Mouse (Mus musculus): ENCODE results near the gene Gnai3.

Gene Gnai3

GRCm38 (mm10) chr3:108164091-108164490, 18.1 kb upstream of the Gnai3 start:
- DNase-seq (ENCODE audit: low spot score in 2 of 2) = no peak

DNA sequence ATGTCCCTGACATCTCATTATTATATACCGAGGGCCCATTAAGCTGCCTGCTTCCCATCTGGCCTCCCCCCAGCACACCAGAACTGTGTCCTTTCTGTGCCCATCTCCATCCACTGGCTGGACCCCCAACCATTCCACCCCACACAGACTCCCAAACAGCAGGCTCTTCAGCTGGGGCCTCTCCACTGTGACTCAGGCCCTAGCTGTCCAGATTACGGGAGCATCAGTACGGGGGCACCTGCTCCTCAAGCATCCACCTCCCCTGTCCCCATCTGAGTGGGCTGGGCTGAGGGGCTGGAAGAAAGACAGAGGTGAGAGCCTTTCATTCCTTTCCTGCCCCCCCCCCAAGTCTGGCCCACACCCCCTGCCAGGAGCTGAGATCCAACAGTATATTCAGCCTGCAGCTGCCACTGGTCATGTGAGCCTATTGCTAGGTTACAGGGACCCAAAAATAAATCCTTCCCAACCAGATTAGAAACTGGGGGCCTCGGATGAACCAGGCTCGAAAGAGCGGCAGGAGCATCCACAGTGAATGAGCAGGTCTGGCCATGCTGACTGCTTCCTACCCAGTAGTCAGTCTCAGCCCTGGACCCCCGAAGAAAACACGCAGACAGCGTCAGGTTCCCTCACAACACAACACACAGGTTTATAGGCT, 12.6 kb upstream of the Gnai3 start:
- DNase-seq (ENCODE audit: low spot score in 2 of 2) = peak; percentile 62 to 85

GRCm38 (mm10) chr3:108154656-108155055, 8.7 kb upstream of the Gnai3 start, which contains the start of gene Gpr61:
Gene Gpr61, minus strand, starts transcription at chr3:108154882.
- DNase-seq (ENCODE audit: low spot score in 2 of 2) = peak; percentile 69 to 84

GRCm38 (mm10) chr3:108152290-108152689, 6.3 kb upstream of the Gnai3 start:
- no peak for DNase-seq (ENCODE audit: low spot score in 2 of 2)

DNA sequence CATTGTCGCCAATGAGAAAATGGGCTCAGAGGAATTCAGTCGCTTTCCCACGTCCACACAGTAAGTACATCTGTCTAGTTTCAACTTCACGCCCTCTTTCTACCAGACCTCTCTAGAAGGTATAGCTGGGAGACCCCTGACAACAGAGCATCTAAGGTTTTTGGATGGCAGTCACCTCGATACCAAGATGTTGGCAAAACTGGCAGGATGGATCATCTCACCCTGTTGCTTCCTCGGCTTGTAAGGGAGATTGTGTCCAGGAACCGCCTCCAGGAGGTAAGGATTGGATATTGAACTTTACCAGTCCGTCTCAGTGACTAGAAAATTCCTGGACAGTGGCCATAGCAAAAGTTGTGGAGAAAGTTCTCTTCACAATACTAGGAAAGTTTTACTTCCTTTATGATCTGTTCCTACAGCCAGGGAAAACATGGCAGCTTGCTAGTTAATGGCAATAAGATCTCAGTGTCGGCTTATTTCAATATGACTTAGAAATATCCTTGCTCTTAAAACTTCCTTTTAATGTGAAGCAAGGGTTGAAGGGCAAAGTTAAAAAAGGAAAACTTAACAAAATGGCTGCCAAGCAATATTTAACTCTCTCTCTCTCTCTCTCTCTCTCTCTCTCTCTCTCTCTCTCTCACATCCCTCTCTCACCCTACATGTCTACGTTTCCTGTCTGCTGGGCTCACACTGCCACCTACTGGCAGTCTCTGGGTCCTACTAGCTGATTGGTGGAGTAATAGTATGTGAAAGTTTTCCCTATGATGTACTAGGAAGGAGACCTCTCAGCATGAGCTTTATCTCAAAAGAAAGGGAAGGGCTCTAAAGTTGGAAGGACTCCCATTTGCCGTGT, 1.7 kb upstream of the Gnai3 start:
- DNase-seq (ENCODE audit: low spot score in 2 of 2) = peak; percentile 84 to 91

- DNase-seq (ENCODE audit: low spot score in 2 of 2) = no peak
These were observed 725 bp upstream of the Gnai3 start for GRCm38 (mm10) chr3:108146671-108147070.

GRCm38 (mm10) chr3:108140786-108141185, 5.2 kb downstream of the Gnai3 start:
- no peak for DNase-seq (ENCODE audit: low spot score in 2 of 2)

- DNase-seq (ENCODE audit: low spot score in 2 of 2) = no peak
These were observed 6.8 kb downstream of the Gnai3 start for GRCm38 (mm10) chr3:108139113-108139512.

GRCm38 (mm10) chr3:108134701-108135100, 11.2 kb downstream of the Gnai3 start:
- DNase-seq (ENCODE audit: low spot score in 2 of 2) = peak; percentile 69 to 80

GRCm38 (mm10) chr3:108132484-108132883, 13.5 kb downstream of the Gnai3 start:
- DNase-seq (ENCODE audit: low spot score in 2 of 2) = no peak

DNA sequence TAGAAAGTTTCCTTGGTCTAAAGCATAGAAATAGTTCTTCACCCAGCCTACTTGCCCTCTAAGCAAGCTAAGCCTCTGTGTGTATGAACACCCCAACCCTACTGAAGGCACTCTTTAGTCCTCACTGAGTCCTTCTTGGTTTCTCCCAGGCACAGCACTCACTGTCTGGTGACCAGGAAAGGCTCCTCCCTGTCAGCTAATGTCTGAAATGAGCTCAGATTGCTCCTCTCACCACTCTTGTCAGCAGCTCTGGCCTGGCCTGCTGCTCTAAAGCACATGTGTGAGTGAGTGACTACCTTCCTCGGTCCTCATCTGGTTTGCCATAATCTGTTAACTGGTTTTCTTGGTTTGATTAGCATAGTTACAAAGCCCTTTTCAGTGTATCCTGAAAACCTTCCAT, 14.1 kb downstream of the Gnai3 start:
- no peak for DNase-seq (ENCODE audit: low spot score in 2 of 2)

GRCm38 (mm10) chr3:108131216-108131615, 14.7 kb downstream of the Gnai3 start:
- DNase-seq (ENCODE audit: low spot score in 2 of 2) = no peak

GRCm38 (mm10) chr3:108129804-108130203, 16.1 kb downstream of the Gnai3 start:
- no peak for DNase-seq (ENCODE audit: low spot score in 2 of 2)

GRCm38 (mm10) chr3:108129367-108129766, 16.6 kb downstream of the Gnai3 start:
- no peak for DNase-seq (ENCODE audit: low spot score in 2 of 2)

- DNase-seq (ENCODE audit: low spot score in 2 of 2) = no peak
These were observed 17.4 kb downstream of the Gnai3 start for GRCm38 (mm10) chr3:108128520-108128919.

GRCm38 (mm10) chr3:108126327-108126726, 19.6 kb downstream of the Gnai3 start:
- DNase-seq (ENCODE audit: low spot score in 2 of 2) = no peak

GRCm38 (mm10) chr3:108124131-108124530, 21.8 kb downstream of the Gnai3 start:
- DNase-seq (ENCODE audit: low spot score in 2 of 2) = no peak

- DNase-seq (ENCODE audit: low spot score in 2 of 2) = no peak
These were observed 22.7 kb downstream of the Gnai3 start for GRCm38 (mm10) chr3:108123242-108123641.

DNA sequence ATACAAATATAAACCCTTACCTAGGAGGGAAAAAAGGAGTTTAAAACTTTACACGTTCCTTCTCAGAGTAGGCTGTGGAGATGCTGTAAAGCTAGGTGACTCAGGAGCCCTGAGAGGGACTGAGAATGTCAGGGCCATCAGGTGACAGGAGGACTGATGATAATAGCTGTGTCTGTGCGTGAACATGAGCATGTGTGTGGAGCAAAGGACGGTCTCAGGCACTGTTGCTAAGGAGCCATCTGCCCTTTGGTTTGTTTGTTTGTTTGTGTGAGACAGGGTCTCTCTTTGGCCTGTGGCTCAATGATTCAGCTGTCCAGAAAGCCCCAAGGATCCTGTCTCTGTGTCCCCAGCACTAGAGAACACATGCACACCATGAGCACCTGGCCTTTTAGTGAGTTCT, 24.8 kb downstream of the Gnai3 start:
- DNase-seq (ENCODE audit: low spot score in 2 of 2) = no peak

GRCm38 (mm10) chr3:108117465-108117864, 28.5 kb downstream of the Gnai3 start:
- no peak for DNase-seq (ENCODE audit: low spot score in 2 of 2)

GRCm38 (mm10) chr3:108113591-108114289, 32.2 kb downstream of the Gnai3 start:
- no peak for DNase-seq (ENCODE audit: low spot score in 2 of 2)

- no peak for DNase-seq (ENCODE audit: low spot score in 2 of 2)
These were observed 33.3 kb downstream of the Gnai3 start for GRCm38 (mm10) chr3:108112666-108113065.
